Mouse (Mus musculus): ENCODE data around the gene Cacnb1. TPM values are rescaled to one million over a fixed set of nuclear protein-coding genes. Genes with fewer than 3 reads are reported as not detected.

Cacnb1 gene
- total and polyA plus RNA-seq, 2 experiments from 2014 or later = 51.0 to 83.4 TPM

DNA sequence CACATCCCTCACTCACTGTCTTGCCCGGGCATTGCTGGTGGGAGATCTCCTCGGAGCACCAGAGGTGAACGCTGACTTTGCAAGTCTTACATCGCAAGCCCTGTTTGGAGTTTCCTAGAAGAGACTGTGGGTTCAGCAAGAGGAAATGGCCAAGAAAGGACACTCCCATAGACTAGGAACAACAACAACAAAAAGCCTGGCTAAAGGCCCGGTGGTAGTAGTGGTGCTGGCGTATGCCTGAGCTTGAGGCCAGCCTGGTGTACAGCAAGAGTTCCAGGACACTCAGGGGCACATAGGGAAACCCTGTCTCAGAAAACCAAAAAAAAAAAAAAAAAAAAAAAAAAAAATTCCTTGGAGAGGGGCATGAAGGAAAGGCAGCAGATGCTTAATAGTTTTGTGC, 19.9 kb upstream of the Cacnb1 start:
- TF ChIP-seq CTCF (IDR thresholded peaks at IDR 0.05; ENCODE audit: low read depth) = no peak
- no peaks in the 10 kb centered on the region for H3K27me3 ChIP-seq (ENCODE audit: insufficient read depth, low read length)
- H3K4me1 ChIP-seq (ENCODE audit: insufficient read depth, low read length) = no peaks in the 10 kb centered on the region
- no peak overlapping the region for H3K9ac ChIP-seq (replicated peaks; ENCODE audit: low read length)
- no peak for DNase-seq (ENCODE audit: low spot score)
- H3K4me3 ChIP-seq (ENCODE audit: low read length) = no peak overlapping the region
- H3K4me2 ChIP-seq (ENCODE audit: low read depth, low read length) = no peak overlapping the region
- 68% methylated on average over 6 of the region's 6 CpGs for WGBS
- no peak for ATAC-seq
- H3K36me3 ChIP-seq (ENCODE audit: insufficient read depth, low read length) = no peaks in the 10 kb centered on the region
- no peaks in the 10 kb centered on the region for H3K9me3 ChIP-seq (ENCODE audit: low read length)
- H3K27ac ChIP-seq = no peak overlapping the region

DNA sequence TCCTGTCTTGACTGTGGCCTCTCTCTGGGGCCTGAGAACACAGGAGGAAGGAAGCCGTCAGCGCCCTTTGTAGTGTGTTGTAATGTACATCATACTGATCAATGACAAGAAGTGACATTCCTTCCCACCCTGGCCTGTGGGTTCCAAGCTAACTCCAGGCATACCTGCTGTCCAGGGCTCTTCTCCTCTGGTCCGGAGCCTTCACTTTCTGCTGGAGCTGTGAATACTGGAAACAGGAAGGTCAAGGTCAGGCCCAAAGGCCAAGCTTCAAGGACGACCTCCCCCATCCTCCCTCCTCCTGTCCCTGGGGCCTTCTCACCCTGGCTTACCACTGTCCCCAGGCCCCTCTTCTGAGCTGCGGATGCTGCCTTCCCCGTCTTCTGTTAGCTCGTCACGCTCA, 18.1 kb upstream of the Cacnb1 start:
- Histone ChIP-seq H3K9me3 (ENCODE audit: low read length) (no peaks in the 10 kb centered on the region), H3K4me1 (ENCODE audit: insufficient read depth, low read length) (peaks cover 3% of the 10 kb centered on the region), H3K4me2 (ENCODE audit: low read depth, low read length) (no peak overlapping the region), H3K27ac (no peak overlapping the region), H3K4me3 (ENCODE audit: low read length) (no peak overlapping the region), H3K27me3 (ENCODE audit: insufficient read depth, low read length) (no peaks in the 10 kb centered on the region), H3K9ac (replicated peaks; ENCODE audit: low read length) (no peak overlapping the region), H3K36me3 (ENCODE audit: insufficient read depth, low read length) (no peaks in the 10 kb centered on the region)
- whole genome bisulfite sequencing = 75% methylated on average over 8 of the region's 8 CpGs
- ATAC-seq (no peak), DNase-seq (ENCODE audit: low spot score) (no peak)
- TF ChIP-seq CTCF (IDR thresholded peaks at IDR 0.05; ENCODE audit: low read depth) = no peak

DNA sequence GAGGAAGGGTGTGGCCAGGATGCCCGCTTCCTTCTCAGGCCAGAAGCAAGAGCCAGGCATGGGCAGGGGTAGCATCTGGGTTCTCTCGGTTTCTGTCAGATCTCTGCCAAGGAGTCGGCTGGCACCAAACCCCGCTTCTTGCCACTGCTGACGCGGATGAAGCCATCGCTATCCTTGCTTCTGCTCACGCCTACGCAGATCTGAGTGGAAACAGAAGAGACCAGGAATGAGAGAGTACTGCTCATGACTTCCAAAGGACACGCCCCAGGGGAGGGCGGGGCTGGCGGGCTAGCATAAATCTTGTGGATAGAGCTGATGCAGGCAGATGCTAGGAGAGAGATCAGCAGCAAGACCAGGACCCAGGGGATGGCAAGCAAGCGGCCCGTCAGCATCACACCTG, 15.0 kb upstream of the Cacnb1 start:
- Histone ChIP-seq H3K9ac (replicated peaks; ENCODE audit: low read length) (no peak overlapping the region), H3K27me3 (ENCODE audit: insufficient read depth, low read length) (no peaks in the 10 kb centered on the region), H3K36me3 (ENCODE audit: insufficient read depth, low read length) (no peaks in the 10 kb centered on the region), H3K27ac (no peak overlapping the region), H3K9me3 (ENCODE audit: low read length) (no peaks in the 10 kb centered on the region), H3K4me3 (ENCODE audit: low read length) (no peak overlapping the region), H3K4me1 (ENCODE audit: insufficient read depth, low read length) (peaks cover 7% of the 10 kb centered on the region), H3K4me2 (ENCODE audit: low read depth, low read length) (no peak overlapping the region)
- no peak for TF ChIP-seq CTCF (IDR thresholded peaks at IDR 0.05; ENCODE audit: low read depth)
- DNase-seq (ENCODE audit: low spot score) = no peak
- ATAC-seq = no peak
- WGBS = 53% methylated on average over 14 of the region's 14 CpGs

DNA sequence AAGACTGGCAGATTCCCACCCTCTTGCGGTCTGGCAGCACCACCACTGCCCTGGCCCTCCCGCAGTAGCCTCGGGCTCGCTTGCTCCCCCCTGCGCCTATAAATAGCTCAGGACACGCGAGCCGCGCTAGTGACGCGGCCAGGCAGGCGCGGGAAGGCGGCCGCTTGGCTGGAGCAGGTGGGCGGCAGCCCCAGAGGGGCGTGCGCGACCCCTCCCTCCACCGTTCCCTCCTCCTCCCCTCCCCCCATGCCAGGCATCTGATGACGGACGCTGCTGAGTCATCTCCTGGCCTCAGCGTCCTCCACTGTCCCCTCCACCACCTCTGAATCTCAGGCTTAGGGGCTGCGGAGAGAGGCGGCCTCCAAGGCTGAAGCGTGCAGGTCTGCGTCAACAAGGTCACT, 13.1 kb upstream of the Cacnb1 start:
- TF ChIP-seq CTCF (IDR thresholded peaks at IDR 0.05; ENCODE audit: low read depth) = peak; percentile 27
- peaks cover 7% of the 10 kb centered on the region for H3K4me1 ChIP-seq (ENCODE audit: insufficient read depth, low read length)
- H3K36me3 ChIP-seq (ENCODE audit: insufficient read depth, low read length) = peaks cover 3% of the 10 kb centered on the region; the same call in 1 of the 2 replicates
- DNase-seq (ENCODE audit: low spot score) = peak; percentile 81
- peak; percentile 76 for ATAC-seq
- H3K27ac ChIP-seq = peak overlapping the region; percentile 51; the same call in 1 of the 2 replicates
- no peaks in the 10 kb centered on the region for H3K27me3 ChIP-seq (ENCODE audit: insufficient read depth, low read length)
- peak overlapping the region; percentile 67 for H3K4me2 ChIP-seq (ENCODE audit: low read depth, low read length)
- peak overlapping the region; percentile 37 for H3K4me3 ChIP-seq (ENCODE audit: low read length)
- whole genome bisulfite sequencing = 1% methylated on average over 27 of the region's 27 CpGs
- H3K9ac ChIP-seq (replicated peaks; ENCODE audit: low read length) = peak overlapping the region; percentile 51
- no peaks in the 10 kb centered on the region for H3K9me3 ChIP-seq (ENCODE audit: low read length)

DNA sequence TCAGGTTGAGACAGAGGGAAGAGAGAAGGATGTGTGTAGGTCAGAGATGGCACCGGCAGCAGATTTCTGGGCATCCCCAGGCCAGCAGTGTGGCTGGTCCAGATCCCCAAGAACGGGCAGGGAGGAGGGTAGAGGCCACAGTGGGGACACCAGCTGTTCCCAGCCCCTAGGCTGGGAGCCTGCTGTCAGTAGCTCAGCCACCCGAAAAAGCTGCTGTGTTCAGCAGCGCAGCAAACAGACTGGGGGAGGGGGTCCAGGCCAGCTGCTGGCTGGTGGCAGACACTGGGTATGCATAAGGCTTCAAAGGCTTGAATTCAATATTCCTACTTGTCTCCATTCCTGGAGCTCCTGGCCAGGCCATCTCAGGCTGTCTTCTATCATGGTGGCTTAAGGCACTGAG, 12.0 kb upstream of the Cacnb1 start:
- no peak for TF ChIP-seq CTCF (IDR thresholded peaks at IDR 0.05; ENCODE audit: low read depth)
- peaks cover 7% of the 10 kb centered on the region for H3K4me1 ChIP-seq (ENCODE audit: insufficient read depth, low read length)
- H3K27me3 ChIP-seq (ENCODE audit: insufficient read depth, low read length) = no peaks in the 10 kb centered on the region
- no peak overlapping the region for H3K4me3 ChIP-seq (ENCODE audit: low read length)
- peak; percentile 56 for ATAC-seq
- H3K9me3 ChIP-seq (ENCODE audit: low read length) = no peaks in the 10 kb centered on the region
- H3K4me2 ChIP-seq (ENCODE audit: low read depth, low read length) = no peak overlapping the region
- no peak overlapping the region for H3K9ac ChIP-seq (replicated peaks; ENCODE audit: low read length)
- peaks cover 10% of the 10 kb centered on the region; the same call in 1 of the 2 replicates for H3K36me3 ChIP-seq (ENCODE audit: insufficient read depth, low read length)
- WGBS = 15% methylated on average over 4 of the region's 4 CpGs
- peak; percentile 75 for DNase-seq (ENCODE audit: low spot score)
- H3K27ac ChIP-seq = peak overlapping the region; percentile 49; the same call in 1 of the 2 replicates

DNA sequence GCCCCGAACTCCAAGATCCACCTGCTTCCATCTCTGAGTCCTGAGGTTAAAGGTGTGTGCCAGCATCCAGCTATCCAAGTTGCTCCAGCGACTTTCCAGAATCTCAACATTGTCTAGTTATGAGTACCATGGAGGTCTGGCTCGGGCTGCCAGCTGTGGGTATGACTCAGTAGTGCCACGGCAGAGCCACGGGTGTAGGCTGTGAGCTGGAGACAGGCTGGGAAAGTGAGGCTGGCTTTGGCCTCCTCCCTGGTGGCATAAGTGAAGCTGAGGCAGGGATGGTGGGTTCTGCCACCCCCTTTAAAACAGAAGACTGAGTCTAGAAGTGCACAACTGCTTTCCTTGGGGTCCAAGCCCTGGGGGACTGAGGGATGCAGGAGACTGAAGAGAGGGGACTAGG, 11.2 kb upstream of the Cacnb1 start:
- Histone ChIP-seq H3K9ac (replicated peaks; ENCODE audit: low read length) (no peak overlapping the region), H3K4me2 (ENCODE audit: low read depth, low read length) (no peak overlapping the region)
- DNase-seq (ENCODE audit: low spot score) = no peak

DNA sequence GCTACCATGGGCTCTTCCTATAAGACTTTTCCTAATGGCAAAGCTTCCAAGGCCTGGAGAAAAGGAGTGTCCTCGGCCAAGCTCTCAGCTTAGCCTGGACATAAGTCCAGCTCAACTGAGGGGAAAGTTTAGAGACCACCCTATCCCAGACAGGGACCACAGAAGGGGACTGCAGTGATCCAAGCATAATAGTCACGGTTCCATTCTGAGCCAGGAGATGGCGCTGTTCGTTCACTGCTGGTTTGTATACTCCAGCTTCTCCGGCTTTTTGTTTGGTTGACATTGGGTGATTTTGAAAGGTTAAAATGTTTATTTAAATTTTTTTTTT, 8.6 kb upstream of the Cacnb1 start:
- TF ChIP-seq CTCF (IDR thresholded peaks at IDR 0.05; ENCODE audit: low read depth) = peak; percentile 95
- Histone ChIP-seq H3K36me3 (ENCODE audit: insufficient read depth, low read length) (peaks cover 25% of the 10 kb centered on the region; the same call in 1 of the 2 replicates), H3K9me3 (ENCODE audit: low read length) (no peaks in the 10 kb centered on the region), H3K9ac (replicated peaks; ENCODE audit: low read length) (no peak overlapping the region), H3K4me2 (ENCODE audit: low read depth, low read length) (no peak overlapping the region), H3K27ac (no peak overlapping the region), H3K4me1 (ENCODE audit: insufficient read depth, low read length) (peaks cover 11% of the 10 kb centered on the region), H3K4me3 (ENCODE audit: low read length) (no peak overlapping the region), H3K27me3 (ENCODE audit: insufficient read depth, low read length) (no peaks in the 10 kb centered on the region)
- DNase-seq (ENCODE audit: low spot score) = peak; percentile 90
- ATAC-seq = no peak
- WGBS = 4% methylated on average over 5 of the region's 5 CpGs

More for the DNA sequence above, 11.2 kb upstream of the Cacnb1 start:
- Histone ChIP-seq H3K4me1 (ENCODE audit: insufficient read depth, low read length) (peaks cover 7% of the 10 kb centered on the region), H3K9me3 (ENCODE audit: low read length) (no peaks in the 10 kb centered on the region), H3K27me3 (ENCODE audit: insufficient read depth, low read length) (no peaks in the 10 kb centered on the region), H3K4me3 (ENCODE audit: low read length) (no peak overlapping the region), H3K36me3 (ENCODE audit: insufficient read depth, low read length) (peaks cover 17% of the 10 kb centered on the region; the same call in 1 of the 2 replicates), H3K27ac (no peak overlapping the region)
- no peak for ATAC-seq
- no peak for TF ChIP-seq CTCF (IDR thresholded peaks at IDR 0.05; ENCODE audit: low read depth)
- 79% methylated on average over 5 of the region's 5 CpGs for WGBS
